In genomic region chr15:88831482-88831881, GRCm38 (mm10) we compare ENCODE assay signal across 10 mouse cellular contexts. TPM values are rescaled to one million over a fixed set of nuclear protein-coding genes. Genes with fewer than 3 reads are reported as not detected.
DNase-seq lines count a peak whose midpoint lies in the region; ATAC-seq lines count a peak whose summit lies in the region.
"Had no signal": no experiment of that assay in that cellular context is flagged by ENCODE, and none has a peak within 500 bp of the region (broad histone marks: within the 10 kb centered on the region; RNA-seq: fewer than 3 reads in every experiment).

No protein-coding gene starts in this region.

- no peak overlapping the region for H3K4me3 ChIP-seq in kidney, embryonic 14.5 days (ENCODE audit: low read length)
- H3K4me3 ChIP-seq: hindbrain, embryonic 10.5 days; limb, embryonic 15.5 days had no signal

- H3K4me2 ChIP-seq in kidney, embryonic 14.5 days (replicated peaks; ENCODE audit: low read depth, low read length), result no peak overlapping the region
- H3K4me2 ChIP-seq: limb, embryonic 15.5 days had no signal

- H3K36me3 ChIP-seq in kidney, embryonic 14.5 days (ENCODE audit: control insufficient read depth, insufficient read depth, low read length), result no peaks in the 10 kb centered on the region; the same call in 1 of the 2 replicates
- H3K36me3 ChIP-seq: limb, embryonic 15.5 days had no signal

- H3K9ac ChIP-seq in kidney, embryonic 14.5 days (ENCODE audit: low read depth, low read length), result no peak overlapping the region
- H3K9ac ChIP-seq: limb, embryonic 15.5 days had no signal

- peak; percentile 96 for DNase-seq in kidney, adult 11 months
- peak; percentile 87 to 88 for DNase-seq in heart, adult 18-20 months
- DNase-seq in kidney, adult 8-10 months, result peak; percentile 95 to 98
- DNase-seq in lung, postnatal 14 days, result peak; percentile 78
- DNase-seq in right cerebral cortex, postnatal 10 days (ENCODE audit: low spot score in 2 of 2), result no peak

- H3K27ac ChIP-seq in kidney, embryonic 14.5 days (ENCODE audit: low read depth, low read length), result no peak overlapping the region
- H3K27ac ChIP-seq: hindbrain, embryonic 10.5 days; limb, embryonic 15.5 days had no signal

- H3K9me3 ChIP-seq in kidney, embryonic 14.5 days (ENCODE audit: control insufficient read depth, low read length), result no peaks in the 10 kb centered on the region
- H3K9me3 ChIP-seq: hindbrain, embryonic 10.5 days; limb, embryonic 15.5 days had no signal

- H3K4me1 ChIP-seq in kidney, embryonic 14.5 days (ENCODE audit: control insufficient read depth, insufficient read depth, low read length), result peaks cover 7% of the 10 kb centered on the region; the same call in 1 of the 2 replicates

- H3K27me3 ChIP-seq in kidney, embryonic 14.5 days (ENCODE audit: control insufficient read depth, insufficient read depth, low read length), result no peaks in the 10 kb centered on the region
- H3K27me3 ChIP-seq: limb, embryonic 15.5 days had no signal

- ATAC-seq in kidney, embryonic 14.5 days (ENCODE audit: low FRiP score, low TSS enrichment), result no peak
- ATAC-seq in CD4-positive, CD25-positive, alpha-beta regulatory T cell, adult 4 months, result no peak
- ATAC-seq in erythroblast, adult 5-6 weeks (replicated peaks; ENCODE audit: low FRiP score, poor library complexity, severe bottlenecking), result no peak

- 37% methylated on average over 5 of the region's 5 CpGs for WGBS in kidney, embryonic 14.5 days

RNA-seq across cellular contexts. Expression of gene Creld2, which starts 12.0 kb away (rescaled TPM):
- 80.3 and 100 TPM in 2 replicates for polyA plus RNA-seq in kidney, embryonic 14.5 days (2014; fragmentation: Nextera tagmentation; extraction: Ambion mirVana)
- 10 to 100 TPM; 19.6 to 28.7 TPM for total RNA-seq in heart, adult 18-20 months (2021)
- polyA plus RNA-seq in CD4-positive, CD25-positive, alpha-beta regulatory T cell, adult 4 months (2017; shearing (Covaris generic)), result 10 to 100 TPM; 24.7 to 25.1 TPM
- 9.8 and 16.7 TPM in 2 replicates for total RNA-seq in erythroblast, adult 5-6 weeks (2015; ENCODE audit: low replicate concordance)
- 15.5 and 17.6 TPM in 2 replicates for total RNA-seq in erythroblast, adult 5-6 weeks (2017; ENCODE audit: low replicate concordance)

RNA-seq across cellular contexts. Expression of gene Alg12, which starts 12.4 kb away (rescaled TPM):
- 8.6 and 13.7 TPM in 2 replicates for polyA plus RNA-seq in kidney, embryonic 14.5 days (2014; fragmentation: Nextera tagmentation; extraction: Ambion mirVana)
- 1 to 10 TPM; 8.3 to 8.8 TPM for total RNA-seq in heart, adult 18-20 months (2021)
- polyA plus RNA-seq in CD4-positive, CD25-positive, alpha-beta regulatory T cell, adult 4 months (2017; shearing (Covaris generic)), result 10 to 100 TPM; 17.1 to 23.5 TPM
- total RNA-seq in erythroblast, adult 5-6 weeks (2015; ENCODE audit: low replicate concordance), result 3.7 and 7.7 TPM in 2 replicates
- 0.42 and 0.94 TPM in 2 replicates for total RNA-seq in erythroblast, adult 5-6 weeks (2017; ENCODE audit: low replicate concordance)

RNA-seq across cellular contexts. Expression of gene Pim3, which starts 30.5 kb away (rescaled TPM):
- 37.4 and 46.2 TPM in 2 replicates for polyA plus RNA-seq in kidney, embryonic 14.5 days (2014; fragmentation: Nextera tagmentation; extraction: Ambion mirVana)
- total RNA-seq in heart, adult 18-20 months (2021), result 100 to 1,000 TPM in 1 of 2 experiments, 10 to 100 TPM in 1; 97.9 to 139 TPM
- 1 to 10 TPM; 1.5 to 4.3 TPM for polyA plus RNA-seq in CD4-positive, CD25-positive, alpha-beta regulatory T cell, adult 4 months (2017; shearing (Covaris generic))
- 1.5 and 3.1 TPM in 2 replicates for total RNA-seq in erythroblast, adult 5-6 weeks (2015; ENCODE audit: low replicate concordance)
- 0.51 and 0.84 TPM in 2 replicates for total RNA-seq in erythroblast, adult 5-6 weeks (2017; ENCODE audit: low replicate concordance)

Comparison
In these comparisons a context has a peak if more than half of its experiments do, and no peak if none do; other contexts are left out.
1. DNase-seq: peak in kidney, adult 11 months (single experiment), heart, adult 18-20 months (2 of 2), kidney, adult 8-10 months (2 of 2) and lung, postnatal 14 days (single experiment); none in right cerebral cortex, postnatal 10 days (0 of 2).
2. RNA of gene Pim3, which starts 30.5 kb away (total RNA-seq): 97.9 to 139 TPM in heart, adult 18-20 months; 0.51 to 3.1 TPM in erythroblast, adult 5-6 weeks; every median in the first group is over 10 times any median in the second.